Comparison of ENCODE assay signal across 22 mouse cellular contexts in genomic region chr10:56385195-56386109, GRCm38 (mm10). TPM values are rescaled to one million over a fixed set of nuclear protein-coding genes. Genes with fewer than 3 reads are reported as not detected.
DNase-seq lines count a peak whose midpoint lies in the region; ATAC-seq and TF ChIP-seq lines count a peak whose summit lies in the region.
"Had no signal": no experiment of that assay in that cellular context is flagged by ENCODE, and none has a peak within 500 bp of the region (broad histone marks: within the 10 kb centered on the region; RNA-seq: fewer than 3 reads in every experiment).

No protein-coding gene starts in this region.

- WGBS in forebrain, embryonic 11.5 days: 60% methylated on average over 13 of the region's 13 CpGs
- 58% methylated on average over 13 of the region's 13 CpGs for WGBS in forebrain, embryonic 12.5 days
- 50% methylated on average over 13 of the region's 13 CpGs for WGBS in heart, embryonic 13.5 days
- WGBS in lung, embryonic 14.5 days: 73% methylated on average over 13 of the region's 13 CpGs
- 39% methylated on average over 13 of the region's 13 CpGs for WGBS in forebrain, embryonic 16.5 days

- H3K27me3 ChIP-seq in forebrain, embryonic 11.5 days (ENCODE audit: control insufficient read depth, insufficient read depth, low read length): no peaks in the 10 kb centered on the region
- no peaks in the 10 kb centered on the region for H3K27me3 ChIP-seq in forebrain, embryonic 12.5 days
- H3K27me3 ChIP-seq in heart, embryonic 13.5 days (replicated peaks): no peaks in the 10 kb centered on the region
- no peaks in the 10 kb centered on the region for H3K27me3 ChIP-seq in lung, embryonic 14.5 days (ENCODE audit: insufficient read depth, low read length)
- no peaks in the 10 kb centered on the region for H3K27me3 ChIP-seq in forebrain, embryonic 16.5 days (replicated peaks; ENCODE audit: control insufficient read depth, insufficient read depth, low read length)
- H3K27me3 ChIP-seq: embryonic facial prominence, embryonic 13.5 days; hindbrain, embryonic 13.5 days; Patski had no signal

- no peak overlapping the region for H3K9ac ChIP-seq in forebrain, embryonic 11.5 days (ENCODE audit: low read length)
- H3K9ac ChIP-seq in forebrain, embryonic 12.5 days: no peak overlapping the region
- peak overlapping the region; percentile 71 for H3K9ac ChIP-seq in heart, embryonic 13.5 days
- H3K9ac ChIP-seq in lung, embryonic 14.5 days: no peak overlapping the region
- no peak overlapping the region for H3K9ac ChIP-seq in forebrain, embryonic 16.5 days (replicated peaks; ENCODE audit: low read depth, low read length)
- H3K9ac ChIP-seq: embryonic facial prominence, embryonic 13.5 days; hindbrain, embryonic 13.5 days; liver, postnatal 0 days had no signal

- no peaks in the 10 kb centered on the region for H3K9me3 ChIP-seq in forebrain, embryonic 11.5 days (ENCODE audit: control insufficient read depth, low read length)
- H3K9me3 ChIP-seq in forebrain, embryonic 12.5 days: no peaks in the 10 kb centered on the region
- H3K9me3 ChIP-seq in heart, embryonic 13.5 days: no peaks in the 10 kb centered on the region
- no peaks in the 10 kb centered on the region for H3K9me3 ChIP-seq in lung, embryonic 14.5 days (ENCODE audit: low read depth, low read length)
- no peaks in the 10 kb centered on the region for H3K9me3 ChIP-seq in forebrain, embryonic 16.5 days (ENCODE audit: control insufficient read depth, low read length)
- H3K9me3 ChIP-seq: embryonic facial prominence, embryonic 13.5 days; hindbrain, embryonic 13.5 days had no signal

- ATAC-seq in forebrain, embryonic 11.5 days (replicated peaks; ENCODE audit: low FRiP score): peak; percentile 19; the same call in 1 of the 2 replicates
- no peak; the same call in 1 of the 2 replicates for ATAC-seq in forebrain, embryonic 12.5 days (ENCODE audit: low FRiP score)
- ATAC-seq in heart, embryonic 13.5 days (ENCODE audit: extremely low read depth, insufficient number of reproducible peaks, low FRiP score, low TSS enrichment): no peak
- ATAC-seq in lung, embryonic 14.5 days (ENCODE audit: insufficient read depth): peak; percentile 28; the same call in 1 of the 2 replicates
- ATAC-seq in forebrain, embryonic 16.5 days: peak; percentile 57; the same call in 1 of the 2 replicates
- ATAC-seq: CD4-positive, CD25-positive, alpha-beta regulatory T cell, adult 4 months; liver, postnatal 0 days; Patski had no signal

- no peak overlapping the region for H3K4me2 ChIP-seq in forebrain, embryonic 11.5 days (ENCODE audit: low read depth, low read length, severe bottlenecking)
- no peak overlapping the region for H3K4me2 ChIP-seq in forebrain, embryonic 12.5 days
- H3K4me2 ChIP-seq in heart, embryonic 13.5 days: peak overlapping the region; percentile 72
- H3K4me2 ChIP-seq in lung, embryonic 14.5 days: no peak overlapping the region
- H3K4me2 ChIP-seq in forebrain, embryonic 16.5 days (ENCODE audit: low read length): no peak overlapping the region
- H3K4me2 ChIP-seq: embryonic facial prominence, embryonic 13.5 days; hindbrain, embryonic 13.5 days had no signal

- H3K27ac ChIP-seq in forebrain, embryonic 11.5 days (ENCODE audit: low read depth, low read length): no peak overlapping the region
- H3K27ac ChIP-seq in forebrain, embryonic 12.5 days: no peak overlapping the region
- peak overlapping the region; percentile 55 for H3K27ac ChIP-seq in heart, embryonic 13.5 days (replicated peaks)
- H3K27ac ChIP-seq in lung, embryonic 14.5 days (ENCODE audit: low read depth): no peak overlapping the region
- H3K27ac ChIP-seq in forebrain, embryonic 16.5 days (ENCODE audit: low read length): no peak overlapping the region
- H3K27ac ChIP-seq: embryonic facial prominence, embryonic 13.5 days; hindbrain, embryonic 13.5 days had no signal

- intact Hi-C loops in heart, postnatal 25 days (cut with DNase I): no loop called here

- H3K36me3 ChIP-seq in forebrain, embryonic 11.5 days (ENCODE audit: control insufficient read depth, insufficient read depth, low read length): peaks cover 20% of the 10 kb centered on the region
- peaks cover 28% of the 10 kb centered on the region for H3K36me3 ChIP-seq in forebrain, embryonic 12.5 days (replicated peaks)
- H3K36me3 ChIP-seq in heart, embryonic 13.5 days: peaks cover 63% of the 10 kb centered on the region
- peaks cover 46% of the 10 kb centered on the region for H3K36me3 ChIP-seq in lung, embryonic 14.5 days (ENCODE audit: insufficient read depth)
- peaks cover 6% of the 10 kb centered on the region for H3K36me3 ChIP-seq in forebrain, embryonic 16.5 days (ENCODE audit: control insufficient read depth, insufficient read depth)

- no peak overlapping the region for H3K4me3 ChIP-seq in forebrain, embryonic 11.5 days (ENCODE audit: low read depth, low read length)
- H3K4me3 ChIP-seq in forebrain, embryonic 12.5 days (replicated peaks): no peak overlapping the region
- H3K4me3 ChIP-seq in heart, embryonic 13.5 days: peak overlapping the region; percentile 8; the same call in 1 of the 2 replicates
- H3K4me3 ChIP-seq in lung, embryonic 14.5 days (ENCODE audit: low read depth, low read length): no peak overlapping the region
- H3K4me3 ChIP-seq in forebrain, embryonic 16.5 days (replicated peaks; ENCODE audit: low read length): no peak overlapping the region
- H3K4me3 ChIP-seq: embryonic facial prominence, embryonic 13.5 days; hindbrain, embryonic 13.5 days; megakaryocyte, embryonic 14.5 days; myocyte had no signal

- no peak for DNase-seq in forebrain, embryonic 11.5 days (ENCODE audit: low spot score)
- DNase-seq in heart, postnatal 25 days (ENCODE audit: low spot score): no peak
- DNase-seq in lung, embryonic 14.5 days: no peak
- DNase-seq in lung, postnatal 25 days (ENCODE audit: low spot score): no peak
- no peak for DNase-seq in spleen, postnatal 10 days (ENCODE audit: low spot score in 2 of 2)
- DNase-seq: adrenal gland, adult 8-10 months; cerebellum, adult 11 months; cerebellum, postnatal 10 days; kidney, adult 8-10 months; kidney, postnatal 14 days; liver, postnatal 0 days; lung, postnatal 14 days; right cerebral cortex, postnatal 25 days had no signal

- no peaks in the 10 kb centered on the region for H3K4me1 ChIP-seq in forebrain, embryonic 11.5 days (replicated peaks; ENCODE audit: control insufficient read depth, insufficient read depth, low read length)
- H3K4me1 ChIP-seq in forebrain, embryonic 12.5 days: peaks cover 9% of the 10 kb centered on the region
- peaks cover 27% of the 10 kb centered on the region for H3K4me1 ChIP-seq in heart, embryonic 13.5 days
- H3K4me1 ChIP-seq in lung, embryonic 14.5 days (ENCODE audit: insufficient read depth): no peaks in the 10 kb centered on the region
- H3K4me1 ChIP-seq in forebrain, embryonic 16.5 days (replicated peaks; ENCODE audit: control insufficient read depth, insufficient read depth, low read length): peaks cover 5% of the 10 kb centered on the region; the same call in 1 of the 2 replicates
- H3K4me1 ChIP-seq: hindbrain, embryonic 13.5 days; megakaryocyte, embryonic 14.5 days had no signal

- TF ChIP-seq CTCF in lung, embryonic 14.5 days (IDR thresholded peaks at IDR 0.05; ENCODE audit: low read depth): no peak

RNA-seq across cellular contexts. Expression of gene Gja1, which starts 8.3 kb away (rescaled TPM):
- 150 and 166 TPM in 2 replicates for polyA plus RNA-seq in forebrain, embryonic 11.5 days (2014; fragmentation: Nextera tagmentation; extraction: Ambion mirVana)
- 113 and 129 TPM in 2 replicates for polyA plus RNA-seq in forebrain, embryonic 12.5 days (2016; fragmentation: Nextera tagmentation; extraction: Ambion mirVana)
- polyA plus RNA-seq in heart, embryonic 13.5 days (2015; fragmentation: Nextera tagmentation; extraction: Ambion mirVana): 299 and 323 TPM in 2 replicates
- total RNA-seq in heart, postnatal 25 days (2021): 100 to 1,000 TPM; 402 to 446 TPM
- 114 and 118 TPM in 2 replicates for polyA plus RNA-seq in lung, embryonic 14.5 days (2014; fragmentation: Nextera tagmentation; extraction: Ambion mirVana)
- 82.5 and 126 TPM in 2 replicates for polyA plus RNA-seq in forebrain, embryonic 16.5 days (2015; fragmentation: Nextera tagmentation; extraction: Ambion mirVana)

Comparison
In these comparisons a context has a peak if more than half of its experiments do, and no peak if none do; other contexts are left out.
1. ATAC-seq: peak in forebrain, embryonic 11.5 days (single experiment), lung, embryonic 14.5 days (single experiment) and forebrain, embryonic 16.5 days (single experiment); none in forebrain, embryonic 12.5 days (single experiment) and heart, embryonic 13.5 days (single experiment).